Mouse (Mus musculus): ENCODE measurements around the gene Grik4.

DNA sequence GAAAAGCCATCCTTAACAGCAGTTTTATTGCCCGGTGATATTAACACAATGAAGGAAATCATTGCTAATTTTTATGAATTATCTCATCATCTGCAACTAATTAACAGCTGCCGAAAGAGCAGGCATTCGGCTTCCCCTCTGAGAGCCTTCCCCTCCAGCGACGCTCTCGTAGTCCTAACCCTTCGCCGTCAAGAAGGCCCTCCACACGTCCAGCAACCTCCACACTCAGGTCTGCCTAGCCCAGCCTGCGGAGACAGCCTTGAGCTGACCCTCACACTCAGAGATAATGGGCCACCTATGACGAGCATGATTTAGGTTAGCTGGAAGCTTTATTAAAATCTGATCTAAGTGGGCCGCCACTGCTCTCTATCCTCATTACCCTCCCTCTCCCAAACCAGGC is 152.5 kb downstream of the Grik4 start:
- TF ChIP-seq HCFC1 (IDR thresholded peaks at IDR 0.05; ENCODE audit: low read depth, low read length) (no peak), RAD21 (IDR thresholded peaks at IDR 0.05; ENCODE audit: low read depth, low read length) (no peak), CTCF (conservative IDR thresholded peaks at IDR 0.05 in 1 of 2, IDR thresholded peaks at IDR 0.05 in 1 of 2; ENCODE audit: low read depth in 2 of 2, low read length in 2 of 2) (no peak), KAT2A (IDR thresholded peaks at IDR 0.05; ENCODE audit: insufficient replicate concordance, low read length) (no peak), MEF2A (IDR thresholded peaks at IDR 0.05; ENCODE audit: borderline replicate concordance, low read depth, low read length) (no peak), POLR2A (IDR thresholded peaks at IDR 0.05; ENCODE audit: low read depth, low read length) (no peak)

Data from CH12.LX (cell line).